Mouse (Mus musculus): ENCODE results near the gene Ndufs2. TPM values are rescaled to one million over a fixed set of nuclear protein-coding genes. Genes with fewer than 3 reads are reported as not detected.

Ndufs2 gene
- polyA plus RNA-seq, 1 experiment from 2014 or later: 280 TPM

DNA sequence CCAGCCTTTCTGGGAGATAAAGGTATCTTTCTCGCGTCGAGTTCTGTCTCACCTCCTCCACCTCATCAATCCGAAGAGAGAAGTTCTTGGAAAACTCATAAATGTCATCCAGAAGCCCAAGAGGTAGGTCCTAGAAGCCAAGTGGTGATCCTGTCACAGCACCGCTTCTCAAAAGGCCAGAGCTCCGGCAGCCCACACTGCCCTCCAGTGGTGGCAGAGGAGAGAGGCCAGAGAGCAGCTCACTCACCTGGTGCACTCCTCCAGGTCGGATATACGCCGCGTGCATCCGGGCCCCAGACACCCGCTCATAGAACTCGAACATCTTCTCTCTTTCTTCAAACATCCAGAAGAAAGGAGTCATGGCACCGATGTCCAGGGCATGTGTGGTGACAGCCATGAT, 12.7 kb downstream of the Ndufs2 start:
- Histone ChIP-seq H3K27me3 (replicated peaks; ENCODE audit: control insufficient read depth, insufficient read depth, low read length) (no peaks in the 10 kb centered on the region), H3K9ac (ENCODE audit: low read depth, low read length) (no peak overlapping the region), H3K27ac (ENCODE audit: low read depth, low read length) (no peak overlapping the region), H3K4me1 (ENCODE audit: control insufficient read depth, insufficient read depth, low read depth, low read length) (no peaks in the 10 kb centered on the region), H3K36me3 (ENCODE audit: control insufficient read depth, insufficient read depth, low read length) (peaks cover 66% of the 10 kb centered on the region), H3K4me3 (ENCODE audit: low read length) (no peak overlapping the region), H3K9me3 (ENCODE audit: control insufficient read depth, low read length) (no peaks in the 10 kb centered on the region), H3K4me2 (ENCODE audit: low read length) (no peak overlapping the region)
- WGBS: 68% methylated on average over 14 of the region's 14 CpGs
- ATAC-seq: no peak

- H3K4me2 ChIP-seq (ENCODE audit: low read length): no peak overlapping the region
- no peak overlapping the region for H3K9ac ChIP-seq (ENCODE audit: low read depth, low read length)
- no peak overlapping the region for H3K27ac ChIP-seq (ENCODE audit: low read depth, low read length)
- no peak overlapping the region for H3K4me3 ChIP-seq (ENCODE audit: low read length)
- H3K27me3 ChIP-seq (replicated peaks; ENCODE audit: control insufficient read depth, insufficient read depth, low read length): no peaks in the 10 kb centered on the region
- peaks cover 61% of the 10 kb centered on the region for H3K36me3 ChIP-seq (ENCODE audit: control insufficient read depth, insufficient read depth, low read length)
- 90% methylated on average over 6 of the region's 6 CpGs for WGBS
- H3K9me3 ChIP-seq (ENCODE audit: control insufficient read depth, low read length): no peaks in the 10 kb centered on the region
- H3K4me1 ChIP-seq (ENCODE audit: control insufficient read depth, insufficient read depth, low read depth, low read length): no peaks in the 10 kb centered on the region
- no peak for ATAC-seq
Observed at GRCm38 (mm10) chr1:171237438-171237837, 13.8 kb downstream of the Ndufs2 start.

GRCm38 (mm10) chr1:171235791-171236190, 15.4 kb downstream of the Ndufs2 start:
- no peak overlapping the region for H3K4me3 ChIP-seq (ENCODE audit: low read length)
- no peaks in the 10 kb centered on the region for H3K9me3 ChIP-seq (ENCODE audit: control insufficient read depth, low read length)
- no peaks in the 10 kb centered on the region for H3K27me3 ChIP-seq (replicated peaks; ENCODE audit: control insufficient read depth, insufficient read depth, low read length)
- 92% methylated on average over 4 of the region's 4 CpGs for WGBS
- H3K9ac ChIP-seq (ENCODE audit: low read depth, low read length): no peak overlapping the region
- no peak overlapping the region for H3K27ac ChIP-seq (ENCODE audit: low read depth, low read length)
- no peak overlapping the region for H3K4me2 ChIP-seq (ENCODE audit: low read length)
- peaks cover 57% of the 10 kb centered on the region for H3K36me3 ChIP-seq (ENCODE audit: control insufficient read depth, insufficient read depth, low read length)
- no peaks in the 10 kb centered on the region for H3K4me1 ChIP-seq (ENCODE audit: control insufficient read depth, insufficient read depth, low read depth, low read length)
- no peak for ATAC-seq

- Histone ChIP-seq H3K36me3 (ENCODE audit: control insufficient read depth, insufficient read depth, low read length) (peaks cover 47% of the 10 kb centered on the region), H3K9me3 (ENCODE audit: control insufficient read depth, low read length) (no peaks in the 10 kb centered on the region), H3K4me3 (ENCODE audit: low read length) (no peak overlapping the region), H3K9ac (ENCODE audit: low read depth, low read length) (no peak overlapping the region), H3K27ac (ENCODE audit: low read depth, low read length) (no peak overlapping the region), H3K27me3 (replicated peaks; ENCODE audit: control insufficient read depth, insufficient read depth, low read length) (no peaks in the 10 kb centered on the region), H3K4me1 (ENCODE audit: control insufficient read depth, insufficient read depth, low read depth, low read length) (no peaks in the 10 kb centered on the region), H3K4me2 (ENCODE audit: low read length) (no peak overlapping the region)
- 96% methylated on average over 4 of the region's 4 CpGs for WGBS
- ATAC-seq: no peak
Observed at GRCm38 (mm10) chr1:171234538-171234937, 16.6 kb downstream of the Ndufs2 start.

DNA sequence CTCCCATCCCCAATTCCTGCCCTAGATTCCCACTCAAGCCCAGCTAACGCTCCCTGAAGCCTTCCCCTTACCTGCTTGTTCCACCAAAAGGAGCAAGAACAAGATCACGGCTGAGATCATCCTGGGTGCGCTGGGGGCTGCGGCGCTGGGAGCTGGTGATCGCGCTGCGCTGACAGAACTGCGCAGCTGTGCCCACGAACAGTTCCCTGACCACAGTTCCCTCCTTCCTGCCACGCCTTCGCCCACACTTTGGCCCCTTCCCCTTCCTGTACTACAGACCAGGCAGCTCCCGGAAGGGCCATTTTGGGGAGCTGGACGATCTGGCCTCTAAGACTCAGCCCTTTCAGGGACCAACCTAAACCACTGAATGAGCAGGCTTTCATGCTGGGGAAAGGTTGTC, 17.1 kb downstream of the Ndufs2 start, which contains the start of gene Fcer1g:
Fcer1g (minus strand) TSS at position 240 of the 400 bp plus-strand sequence.
- Histone ChIP-seq H3K9ac (ENCODE audit: low read depth, low read length) (no peak within 1 kb of the TSS), H3K27me3 (replicated peaks; ENCODE audit: control insufficient read depth, insufficient read depth, low read length) (no peaks in the 10 kb centered on the region), H3K36me3 (ENCODE audit: control insufficient read depth, insufficient read depth, low read length) (peaks cover 45% of the 10 kb centered on the region), H3K27ac (ENCODE audit: low read depth, low read length) (no peak within 1 kb of the TSS), H3K4me2 (ENCODE audit: low read length) (no peak within 1 kb of the TSS), H3K4me3 (ENCODE audit: low read length) (no peak within 1 kb of the TSS), H3K9me3 (ENCODE audit: control insufficient read depth, low read length) (no peaks in the 10 kb centered on the region), H3K4me1 (ENCODE audit: control insufficient read depth, insufficient read depth, low read depth, low read length) (no peaks in the 10 kb centered on the region)
- no peak for ATAC-seq
- 94% methylated on average over 14 of the region's 14 CpGs for WGBS

DNA sequence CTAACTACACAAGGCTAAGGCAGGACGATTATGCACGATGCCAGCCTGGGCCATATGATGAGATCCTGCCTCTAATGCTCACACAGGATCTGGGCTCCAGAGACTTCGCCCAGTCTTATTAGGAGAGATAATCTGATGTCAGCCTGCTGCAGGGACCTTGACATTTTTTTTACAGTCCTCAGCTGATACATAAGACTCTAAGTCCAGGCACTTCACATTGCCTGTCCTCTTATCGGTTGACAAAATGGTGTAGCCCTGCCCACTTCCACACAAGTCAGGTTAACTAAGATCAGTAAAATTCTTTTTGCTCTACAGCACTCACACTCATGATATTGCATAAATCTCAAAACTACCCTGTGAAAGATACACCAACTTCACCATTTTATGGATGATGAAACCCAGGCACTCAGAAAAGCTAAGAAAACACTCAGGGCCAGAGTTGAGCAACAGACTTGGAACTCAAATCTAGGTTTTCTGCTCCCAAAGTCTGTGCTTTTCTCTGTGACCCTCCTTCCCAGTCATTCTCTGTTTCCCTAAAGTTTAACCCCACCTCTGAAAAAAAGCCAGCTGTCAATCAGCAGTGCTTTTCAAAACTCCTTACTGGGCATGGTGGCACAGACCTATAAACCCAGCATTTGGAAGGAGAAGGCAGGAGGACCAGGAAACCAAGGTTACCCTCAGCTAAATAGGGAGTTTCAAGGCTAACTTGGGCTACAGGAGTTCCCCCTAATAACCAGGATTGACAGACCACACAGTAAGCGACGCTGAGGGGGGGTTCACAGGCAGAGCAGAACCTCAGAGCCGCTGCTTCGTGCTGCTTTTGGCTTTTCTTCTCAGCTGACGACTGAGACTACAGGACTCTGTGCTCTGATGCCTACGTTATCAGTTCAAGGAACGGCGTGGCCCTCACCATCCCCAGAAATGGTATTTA, 18.1 kb downstream of the Ndufs2 start:
- no peak for ATAC-seq
- no peak overlapping the region for H3K4me2 ChIP-seq (ENCODE audit: low read length)
- H3K4me1 ChIP-seq (ENCODE audit: control insufficient read depth, insufficient read depth, low read depth, low read length): no peaks in the 10 kb centered on the region
- no peak overlapping the region for H3K27ac ChIP-seq (ENCODE audit: low read depth, low read length)
- no peak overlapping the region for H3K9ac ChIP-seq (ENCODE audit: low read depth, low read length)
- 88% methylated on average over 12 of the region's 12 CpGs for WGBS
- peaks cover 36% of the 10 kb centered on the region for H3K36me3 ChIP-seq (ENCODE audit: control insufficient read depth, insufficient read depth, low read length)
- no peak overlapping the region for H3K4me3 ChIP-seq (ENCODE audit: low read length)
- H3K27me3 ChIP-seq (replicated peaks; ENCODE audit: control insufficient read depth, insufficient read depth, low read length): no peaks in the 10 kb centered on the region
- no peaks in the 10 kb centered on the region for H3K9me3 ChIP-seq (ENCODE audit: control insufficient read depth, low read length)

GRCm38 (mm10) chr1:171232348-171232747, 18.8 kb downstream of the Ndufs2 start:
- no peak overlapping the region for H3K9ac ChIP-seq (ENCODE audit: low read depth, low read length)
- no peak overlapping the region for H3K27ac ChIP-seq (ENCODE audit: low read depth, low read length)
- H3K4me1 ChIP-seq (ENCODE audit: control insufficient read depth, insufficient read depth, low read depth, low read length): no peaks in the 10 kb centered on the region
- no peak for ATAC-seq
- 90% methylated on average over 5 of the region's 5 CpGs for WGBS
- H3K36me3 ChIP-seq (ENCODE audit: control insufficient read depth, insufficient read depth, low read length): peaks cover 29% of the 10 kb centered on the region
- H3K4me3 ChIP-seq (ENCODE audit: low read length): no peak overlapping the region
- H3K4me2 ChIP-seq (ENCODE audit: low read length): no peak overlapping the region
- no peaks in the 10 kb centered on the region for H3K27me3 ChIP-seq (replicated peaks; ENCODE audit: control insufficient read depth, insufficient read depth, low read length)
- no peaks in the 10 kb centered on the region for H3K9me3 ChIP-seq (ENCODE audit: control insufficient read depth, low read length)

DNA sequence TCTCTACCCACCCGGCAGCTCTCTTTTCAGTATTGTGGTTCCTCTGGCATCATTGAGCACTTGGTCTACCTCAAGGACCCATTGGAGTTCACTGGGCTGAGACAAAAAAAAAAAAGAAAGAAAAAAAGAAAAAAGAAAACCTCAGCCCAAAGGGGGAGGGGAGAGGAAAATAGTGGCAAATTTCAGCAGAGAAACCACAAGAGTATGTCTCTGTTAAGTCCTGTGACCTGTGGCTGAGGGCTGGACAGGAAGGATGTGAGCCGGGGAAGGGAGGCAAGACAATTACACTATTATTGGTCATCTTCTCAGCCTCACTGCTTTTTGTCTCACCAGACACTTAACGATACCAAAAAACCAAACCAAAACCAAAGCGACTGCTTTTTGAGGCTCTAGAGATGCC, 19.3 kb downstream of the Ndufs2 start:
- Histone ChIP-seq H3K27ac (ENCODE audit: low read depth, low read length) (no peak overlapping the region), H3K4me2 (ENCODE audit: low read length) (no peak overlapping the region), H3K4me1 (ENCODE audit: control insufficient read depth, insufficient read depth, low read depth, low read length) (no peaks in the 10 kb centered on the region), H3K27me3 (replicated peaks; ENCODE audit: control insufficient read depth, insufficient read depth, low read length) (no peaks in the 10 kb centered on the region), H3K36me3 (ENCODE audit: control insufficient read depth, insufficient read depth, low read length) (peaks cover 24% of the 10 kb centered on the region), H3K9ac (ENCODE audit: low read depth, low read length) (no peak overlapping the region), H3K9me3 (ENCODE audit: control insufficient read depth, low read length) (no peaks in the 10 kb centered on the region), H3K4me3 (ENCODE audit: low read length) (no peak overlapping the region)
- ATAC-seq: no peak
- 75% methylated on average over 4 of the region's 4 CpGs for WGBS

GRCm38 (mm10) chr1:171230215-171230614, 21.0 kb downstream of the Ndufs2 start:
- no peak for ATAC-seq
- Histone ChIP-seq H3K9me3 (ENCODE audit: control insufficient read depth, low read length) (no peaks in the 10 kb centered on the region), H3K4me1 (ENCODE audit: control insufficient read depth, insufficient read depth, low read depth, low read length) (no peaks in the 10 kb centered on the region), H3K9ac (ENCODE audit: low read depth, low read length) (no peak overlapping the region), H3K4me3 (ENCODE audit: low read length) (no peak overlapping the region), H3K27me3 (replicated peaks; ENCODE audit: control insufficient read depth, insufficient read depth, low read length) (no peaks in the 10 kb centered on the region), H3K36me3 (ENCODE audit: control insufficient read depth, insufficient read depth, low read length) (peaks cover 12% of the 10 kb centered on the region), H3K27ac (ENCODE audit: low read depth, low read length) (no peak overlapping the region), H3K4me2 (ENCODE audit: low read length) (no peak overlapping the region)
- WGBS: 62% methylated on average over 3 of the region's 3 CpGs

Data from hindbrain, embryonic 16.5 days (tissue).